Mouse (Mus musculus) embryonic fibroblast, embryonic 13.5 days (primary cell): ENCODE data around the gene Bst2. TPM values are rescaled to one million over a fixed set of nuclear protein-coding genes. Genes with fewer than 3 reads are reported as not detected.

Source experiments
- H3K27ac ChIP-seq: 2 replicates; pipeline ENCODE4 v1.5.1; 2012; ENCODE audit warnings: low read length, control low read depth, inconsistent platforms; ENCODE audit not compliant: insufficient read depth
- H3K4me1 ChIP-seq: 2 replicates; pipeline ENCODE4 v1.6.1; 2011; ENCODE audit warnings: low read length; ENCODE audit not compliant: control insufficient read depth, insufficient read depth
- H3K4me3 ChIP-seq: 2 replicates; pipeline ENCODE4 v1.5.1; 2011; ENCODE audit warnings: mild to moderate bottlenecking, control low read depth, low read length; ENCODE audit not compliant: insufficient read depth
- CTCF ChIP-seq: IDR thresholded peaks from 2 replicates; pipeline ENCODE4 v1.5.1; 2011; ENCODE audit warnings: mild to moderate bottlenecking, control low read depth, low read length, moderate library complexity, borderline replicate concordance; ENCODE audit not compliant: insufficient read depth
- POLR2A ChIP-seq: IDR thresholded peaks from 2 replicates; pipeline ENCODE4 v1.6.1; 2011; ENCODE audit warnings: low read depth, mild to moderate bottlenecking, control low read depth, low read length, moderate library complexity
- polyA plus RNA-seq: library from polyadenylated mRNA; stranded (reverse); fragments of >200 nt; gene quantifications from 2 replicates; pipeline ENCODE4 v1.2.4, GENCODE M21; 2011; ENCODE audit warnings: low read depth; ENCODE audit not compliant: missing spikeins, insufficient read length

Gene Bst2
- polyA plus RNA-seq, 1 experiment, result 107 TPM

DNA sequence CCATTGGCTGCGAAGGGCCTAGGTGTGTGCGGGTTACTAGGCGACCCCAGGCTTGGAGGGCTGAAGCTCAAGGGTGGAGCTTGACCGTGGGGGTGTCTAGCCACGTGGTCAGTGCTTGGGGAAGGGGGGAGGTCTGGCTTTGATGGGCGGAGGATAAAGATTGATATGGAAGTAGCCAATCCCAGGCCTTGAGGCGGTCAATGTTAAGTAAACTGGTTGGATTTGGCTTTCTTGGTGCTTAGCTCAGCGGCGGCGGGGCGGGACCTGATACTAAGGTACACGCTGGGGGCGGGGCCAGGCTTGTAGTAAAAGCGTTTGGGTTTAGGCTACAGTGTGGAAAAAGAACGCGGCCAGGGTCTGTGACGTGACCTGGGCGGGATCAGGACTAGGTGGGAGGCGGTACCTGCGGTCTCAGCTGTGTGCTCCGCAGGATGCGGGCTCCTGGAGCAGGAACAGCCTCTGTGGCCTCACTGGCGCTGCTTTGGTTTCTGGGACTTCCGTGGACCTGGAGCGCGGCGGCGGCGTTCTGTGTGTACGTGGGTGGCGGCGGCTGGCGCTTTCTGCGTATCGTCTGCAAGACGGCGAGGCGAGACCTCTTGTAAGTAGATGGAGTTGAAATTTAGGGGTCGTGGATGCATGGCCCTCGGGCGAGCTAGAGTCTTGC, 33.2 kb upstream of the Bst2 start:
- Histone ChIP-seq H3K27ac (no peak overlapping the region), H3K4me1 (peaks cover 6% of the 10 kb centered on the region; the same call in 1 of the 2 replicates), H3K4me3 (peak overlapping the region; percentile 47)
- peak; percentile 68 for TF ChIP-seq POLR2A
- no peak for TF ChIP-seq CTCF

DNA sequence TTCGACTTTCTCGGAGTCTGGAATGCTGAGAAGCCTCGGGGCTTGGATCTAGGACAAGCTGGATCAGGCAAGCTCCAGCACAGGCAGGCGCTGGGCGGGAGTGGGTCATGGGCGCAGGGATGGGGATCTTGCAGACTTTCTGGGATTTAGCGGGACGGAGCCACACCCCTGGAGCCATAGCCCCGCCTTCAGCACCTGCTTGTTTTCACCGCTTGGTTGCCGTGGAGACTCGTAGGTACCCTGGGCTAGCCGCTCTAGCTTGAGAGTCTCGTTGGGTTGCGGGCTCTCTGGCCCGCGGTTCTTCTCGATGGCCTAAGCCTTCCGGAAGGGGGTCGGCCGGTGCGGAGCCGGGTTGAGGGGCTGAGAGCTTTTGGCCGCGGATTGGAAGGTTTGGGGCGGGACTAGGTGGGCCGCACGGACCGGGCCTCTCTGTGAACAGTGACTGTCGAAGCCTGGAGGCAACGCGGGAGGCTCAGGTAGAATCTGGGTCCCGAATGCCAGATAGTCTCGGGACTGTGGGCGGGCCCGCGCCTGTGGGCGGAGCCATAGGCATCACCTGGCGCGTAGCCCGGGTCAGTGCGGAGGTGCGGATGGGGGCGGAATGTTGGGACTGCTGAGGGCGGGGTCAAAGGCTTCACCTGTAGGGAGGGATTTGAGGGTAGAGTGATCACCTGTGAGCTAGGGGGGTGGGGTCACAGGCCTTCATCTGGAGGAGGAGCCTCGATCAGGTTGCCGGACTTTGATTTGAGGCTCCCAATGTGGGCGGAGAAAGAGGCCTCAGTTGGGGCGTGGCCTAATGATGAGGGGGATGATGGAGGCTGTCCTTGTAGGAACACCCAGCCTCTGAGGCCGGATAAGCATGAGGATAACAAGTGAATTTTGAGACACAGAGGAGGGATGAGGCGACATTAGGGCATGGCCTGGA, 32.4 kb upstream of the Bst2 start:
- Histone ChIP-seq H3K4me1 (peaks cover 5% of the 10 kb centered on the region; the same call in 1 of the 2 replicates), H3K27ac (no peak overlapping the region), H3K4me3 (peak overlapping the region; percentile 37)
- TF ChIP-seq POLR2A, result no peak
- TF ChIP-seq CTCF, result no peak

- H3K4me1 ChIP-seq, result 0 out of 2 replicates have a peak, but pooled peaks cover 3% of the 10 kb centered on the region
- no peak for TF ChIP-seq POLR2A
- H3K4me3 ChIP-seq, result no peak overlapping the region
- H3K27ac ChIP-seq, result no peak overlapping the region
Measured at GRCm38 (mm10) chr8:71568941-71569340, 31.7 kb upstream of the Bst2 start.

- TF ChIP-seq POLR2A, result no peak
- no peak for TF ChIP-seq CTCF
- Histone ChIP-seq H3K4me1 (0 out of 2 replicates have a peak, but pooled peaks cover 3% of the 10 kb centered on the region), H3K4me3 (peak within 1 kb of the TSS; percentile 37), H3K27ac (no peak within 1 kb of the TSS)
Measured at GRCm38 (mm10) chr8:71568387-71568937, 31.2 kb upstream of the Bst2 start, which contains the start of gene Slc27a1. TSS of gene Slc27a1 (plus strand) at chr8:71568882.

- Histone ChIP-seq H3K4me1 (0 out of 2 replicates have a peak, but pooled peaks cover 3% of the 10 kb centered on the region), H3K27ac (no peak overlapping the region), H3K4me3 (no peak overlapping the region)
- TF ChIP-seq CTCF (no peak), POLR2A (no peak)
Measured at GRCm38 (mm10) chr8:71567587-71567986, 30.3 kb upstream of the Bst2 start.

GRCm38 (mm10) chr8:71566501-71566900, 29.2 kb upstream of the Bst2 start, which contains the start of gene Nxnl1:
TSS of gene Nxnl1 (minus strand) at chr8:71566601.
- no peak within 1 kb of the TSS for H3K4me3 ChIP-seq
- H3K27ac ChIP-seq, result no peak within 1 kb of the TSS
- TF ChIP-seq POLR2A (no peak), CTCF (no peak)
- 0 out of 2 replicates have a peak, but pooled peaks cover 3% of the 10 kb centered on the region for H3K4me1 ChIP-seq

- Histone ChIP-seq H3K4me1 (no peaks in the 10 kb centered on the region), H3K4me3 (no peak overlapping the region), H3K27ac (no peak overlapping the region)
- no peak for TF ChIP-seq POLR2A
- TF ChIP-seq CTCF, result 0 out of 2 replicates have a peak, but pooled peaks have one; percentile 9
Measured at GRCm38 (mm10) chr8:71563992-71564391, 26.7 kb upstream of the Bst2 start.

- Histone ChIP-seq H3K27ac (no peak overlapping the region), H3K4me3 (no peak overlapping the region), H3K4me1 (no peaks in the 10 kb centered on the region)
- TF ChIP-seq CTCF, result peak; percentile 65
- TF ChIP-seq POLR2A, result no peak
Measured at GRCm38 (mm10) chr8:71562751-71563150, 25.5 kb upstream of the Bst2 start.

DNA sequence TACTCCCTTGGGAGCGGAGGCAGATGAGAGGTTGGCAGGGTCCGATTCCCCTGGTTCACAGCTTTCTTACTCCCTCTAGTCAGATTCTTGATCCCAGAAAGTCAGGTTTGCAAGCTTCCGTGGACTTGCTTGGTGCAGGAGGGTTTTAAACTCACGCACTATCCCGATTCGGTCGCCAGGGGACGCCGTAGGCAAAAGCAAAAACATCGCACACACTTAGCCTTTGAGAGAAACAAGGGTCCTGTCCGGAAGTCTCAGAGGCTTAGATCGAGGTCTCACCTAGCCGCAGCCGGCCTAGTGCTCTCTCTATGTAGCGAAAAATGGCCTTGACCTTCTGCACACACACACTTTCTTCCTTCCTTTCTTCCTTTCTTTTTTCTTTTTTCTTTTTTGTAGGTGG, 24.1 kb upstream of the Bst2 start:
- TF ChIP-seq POLR2A, result no peak
- peak; percentile 88 for TF ChIP-seq CTCF
- Histone ChIP-seq H3K27ac (no peak overlapping the region), H3K4me1 (no peaks in the 10 kb centered on the region), H3K4me3 (no peak overlapping the region)
